In the genomic region with DNA sequence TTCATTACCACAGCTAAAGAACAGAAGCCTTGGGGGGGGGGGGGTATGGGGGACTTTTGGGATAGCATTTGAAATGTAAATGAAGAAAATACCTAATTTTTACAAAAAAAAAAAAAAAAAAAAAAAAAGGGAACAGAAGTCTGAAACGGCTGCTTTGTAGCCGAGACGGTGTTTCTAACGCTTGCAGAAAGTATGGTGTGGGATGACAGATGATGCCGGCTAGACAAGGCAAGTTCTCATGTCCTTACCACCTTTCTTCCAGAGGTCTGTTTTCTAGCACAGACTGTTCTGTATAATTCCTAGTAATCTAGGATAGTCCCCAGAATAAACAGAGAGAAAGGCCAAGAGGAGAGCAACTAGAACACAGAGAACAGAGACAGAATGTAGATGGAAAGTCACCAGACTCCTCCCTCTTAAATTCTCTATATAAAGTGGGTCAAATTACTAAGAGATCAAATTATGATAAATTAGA, we compare ENCODE assay signal across 8 mouse cellular contexts.
A peak's percentile ranks its signal among the peaks of the same experiment; 100 is the strongest.
DNase-seq lines count a peak whose midpoint lies in the region; ATAC-seq and TF ChIP-seq lines count a peak whose summit lies in the region.

No protein-coding gene starts in this region.

- no peak for TF ChIP-seq CTCF in thymus, adult 2 months (IDR thresholded peaks at IDR 0.05; ENCODE audit: borderline replicate concordance, control insufficient read depth, extremely low read depth, insufficient read depth, low read length, poor library complexity)

- no peak for ATAC-seq in lung, embryonic 15.5 days (ENCODE audit: borderline replicate concordance, extremely low read depth, low FRiP score, low TSS enrichment)
- ATAC-seq in embryonic facial prominence, embryonic 14.5 days (ENCODE audit: low read depth) = no peak
- ATAC-seq in neural tube, embryonic 14.5 days (ENCODE audit: low read depth) = no peak

- peak overlapping the region; percentile 89; the same call in 1 of the 2 replicates for H3K27ac ChIP-seq in lung, embryonic 15.5 days
- peak overlapping the region; percentile 97 for H3K27ac ChIP-seq in embryonic facial prominence, embryonic 14.5 days (replicated peaks; ENCODE audit: low read depth, low read length)
- peak overlapping the region; percentile 93; the same call in 1 of the 2 replicates for H3K27ac ChIP-seq in neural tube, embryonic 14.5 days (ENCODE audit: low read depth, low read length)
- no peak overlapping the region; the same call in 1 of the 2 replicates for H3K27ac ChIP-seq in thymus, adult 2 months (ENCODE audit: control insufficient read depth, insufficient read depth, low read length)

- H3K9ac ChIP-seq in lung, embryonic 15.5 days = no peak overlapping the region
- peak overlapping the region; percentile 73 for H3K9ac ChIP-seq in embryonic facial prominence, embryonic 14.5 days (ENCODE audit: low read depth, low read length)
- H3K9ac ChIP-seq in neural tube, embryonic 14.5 days (replicated peaks; ENCODE audit: low read depth, low read length) = 0 out of 2 replicates have a peak overlapping the region, but pooled peaks have one; percentile 16

- WGBS in lung, embryonic 15.5 days = 19% methylated on average over 5 of the region's 5 CpGs
- WGBS in embryonic facial prominence, embryonic 14.5 days = 35% methylated on average over 5 of the region's 5 CpGs
- 24% methylated on average over 5 of the region's 5 CpGs for WGBS in neural tube, embryonic 14.5 days
- WGBS in thymus, adult 2 months = 2% methylated on average over 5 of the region's 5 CpGs

- no peaks in the 10 kb centered on the region for H3K9me3 ChIP-seq in lung, embryonic 15.5 days
- no peaks in the 10 kb centered on the region for H3K9me3 ChIP-seq in embryonic facial prominence, embryonic 14.5 days (ENCODE audit: control insufficient read depth, low read length)
- H3K9me3 ChIP-seq in neural tube, embryonic 14.5 days (ENCODE audit: control insufficient read depth, low read length) = no peaks in the 10 kb centered on the region

- H3K4me2 ChIP-seq in lung, embryonic 15.5 days = peak overlapping the region; percentile 57
- H3K4me2 ChIP-seq in embryonic facial prominence, embryonic 14.5 days (ENCODE audit: low read depth, low read length) = peak overlapping the region; percentile 80
- peak overlapping the region; percentile 14; the same call in 1 of the 2 replicates for H3K4me2 ChIP-seq in neural tube, embryonic 14.5 days (ENCODE audit: low read depth, low read length)

- no peak overlapping the region for H3K4me3 ChIP-seq in lung, embryonic 15.5 days
- no peak overlapping the region for H3K4me3 ChIP-seq in embryonic facial prominence, embryonic 14.5 days (ENCODE audit: low read depth, low read length)
- no peak overlapping the region for H3K4me3 ChIP-seq in neural tube, embryonic 14.5 days (ENCODE audit: low read depth, low read length)
- H3K4me3 ChIP-seq in thymus, adult 2 months (ENCODE audit: control insufficient read depth, insufficient read depth, low read length) = no peak overlapping the region

- no peak for TF ChIP-seq POLR2A in thymus, adult 2 months (IDR thresholded peaks at IDR 0.05; ENCODE audit: control insufficient read depth, extremely low read depth, insufficient read depth, low read length, poor library complexity)

- no peaks in the 10 kb centered on the region for H3K27me3 ChIP-seq in lung, embryonic 15.5 days
- H3K27me3 ChIP-seq in embryonic facial prominence, embryonic 14.5 days (replicated peaks; ENCODE audit: control insufficient read depth, insufficient read depth, low read length) = no peaks in the 10 kb centered on the region
- no peaks in the 10 kb centered on the region for H3K27me3 ChIP-seq in neural tube, embryonic 14.5 days (ENCODE audit: control insufficient read depth, insufficient read depth, low read length)
- H3K27me3 ChIP-seq in thymus, adult 2 months (ENCODE audit: control insufficient read depth, insufficient read depth, low read length) = no peaks in the 10 kb centered on the region

- no peak for DNase-seq in lung, adult 18-20 months
- DNase-seq in embryonic facial prominence, embryonic 14.5 days (ENCODE audit: low spot score) = peak; percentile 42
- peak; percentile 58 for DNase-seq in induced T-regulatory cell, adult 2 months (ENCODE audit: low read depth)
- DNase-seq in embryo, embryonic 10 days (ENCODE audit: low spot score) = no peak
- DNase-seq in thymus, adult 2 months = no peak
- DNase-seq in embryo, embryonic 10.5 days (ENCODE audit: low spot score) = no peak

- peaks cover 25% of the 10 kb centered on the region for H3K4me1 ChIP-seq in lung, embryonic 15.5 days
- peaks cover 29% of the 10 kb centered on the region for H3K4me1 ChIP-seq in embryonic facial prominence, embryonic 14.5 days (ENCODE audit: control insufficient read depth, insufficient read depth, low read length)
- no peaks in the 10 kb centered on the region for H3K4me1 ChIP-seq in neural tube, embryonic 14.5 days (ENCODE audit: control insufficient read depth, insufficient read depth, low read length)
- peaks cover 25% of the 10 kb centered on the region for H3K4me1 ChIP-seq in thymus, adult 2 months (replicated peaks; ENCODE audit: control insufficient read depth, insufficient read depth, low read length)

- H3K36me3 ChIP-seq in lung, embryonic 15.5 days = no peaks in the 10 kb centered on the region
- no peaks in the 10 kb centered on the region for H3K36me3 ChIP-seq in embryonic facial prominence, embryonic 14.5 days (ENCODE audit: control insufficient read depth, insufficient read depth, low read length)
- H3K36me3 ChIP-seq in neural tube, embryonic 14.5 days (ENCODE audit: control insufficient read depth, insufficient read depth, low read length) = no peaks in the 10 kb centered on the region
- no peaks in the 10 kb centered on the region for H3K36me3 ChIP-seq in thymus, adult 2 months (ENCODE audit: control insufficient read depth, insufficient read depth, low read length)

Comparison
In these comparisons a context has a peak if more than half of its experiments do, and no peak if none do; other contexts are left out.
1. H3K4me2 ChIP-seq: peak in every context shown above with its lines; median percentile 80 in embryonic facial prominence, embryonic 14.5 days; 57 in lung, embryonic 15.5 days; 14 in neural tube, embryonic 14.5 days.
2. DNase-seq: peak in embryonic facial prominence, embryonic 14.5 days (single experiment) and induced T-regulatory cell, adult 2 months (single experiment); none in lung, adult 18-20 months (0 of 2), embryo, embryonic 10 days (single experiment), thymus, adult 2 months (single experiment) and embryo, embryonic 10.5 days (single experiment).